Mouse (Mus musculus) Muller cell, postnatal 12 days (primary cell): ENCODE measurements around the gene Bmp2k.

Experiments
- DNase-seq: peaks from one replicate; pipeline ENCODE4 v3.0.0-alpha.2; 2015; ENCODE audit errors: inconsistent ontology term

Bmp2k gene

DNA sequence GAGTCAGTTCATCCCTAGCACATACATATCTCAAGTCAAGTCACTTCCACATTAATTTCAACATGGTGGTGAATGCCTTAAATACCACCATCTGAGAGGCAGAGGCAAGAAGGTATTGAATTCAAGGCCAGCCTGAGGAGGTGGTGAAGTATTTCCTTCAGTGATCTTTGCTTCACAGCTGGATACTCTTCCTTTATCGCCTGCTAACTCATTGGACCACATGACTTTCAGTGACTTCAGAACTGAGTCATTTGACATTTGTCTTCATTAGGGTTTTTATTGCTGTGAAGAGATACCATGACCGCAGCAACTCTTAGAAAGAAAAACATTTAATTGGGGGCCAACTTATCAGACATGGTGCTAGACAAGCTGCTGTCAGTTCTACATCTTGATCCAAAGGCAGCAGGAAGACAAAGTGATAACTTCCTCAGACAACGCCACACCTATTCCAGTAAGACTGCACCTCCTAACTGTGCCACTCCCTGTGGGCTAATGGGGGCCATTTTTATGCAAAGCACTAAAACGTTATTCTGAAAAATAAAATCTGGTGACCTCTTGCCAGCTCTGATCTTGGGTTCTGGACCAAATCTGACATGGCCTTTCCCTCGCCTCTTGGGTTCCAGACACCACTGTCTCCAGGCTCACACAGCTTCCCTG lies 24.9 kb upstream of the Bmp2k start:
- DNase-seq: no peak

GRCm38 (mm10) chr5:96973714-96974113 lies 23.8 kb upstream of the Bmp2k start:
- no peak for DNase-seq

GRCm38 (mm10) chr5:96974661-96975060 lies 22.8 kb upstream of the Bmp2k start:
- no peak for DNase-seq

- DNase-seq: no peak
These were observed 22.4 kb upstream of the Bmp2k start for GRCm38 (mm10) chr5:96975112-96975511.

DNA sequence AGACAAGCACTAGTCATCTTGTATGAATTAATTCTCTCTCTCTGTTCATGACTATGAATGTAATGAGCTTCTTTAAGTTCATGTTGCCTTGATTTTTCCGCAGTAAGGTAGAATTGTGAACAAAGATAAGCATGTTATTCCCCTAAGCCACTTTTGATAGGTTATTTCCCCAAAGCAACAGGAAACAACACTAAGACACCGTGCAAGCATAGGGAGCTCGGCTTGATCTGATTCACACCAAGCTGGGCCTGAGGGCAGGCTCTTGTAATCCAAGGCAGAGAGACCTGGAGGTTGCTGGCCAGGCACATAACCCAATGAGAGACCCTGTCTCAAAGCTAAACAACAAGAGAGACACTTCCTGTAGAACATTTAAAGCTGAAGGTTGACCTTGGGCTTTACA lies 21.3 kb upstream of the Bmp2k start:
- DNase-seq: no peak

GRCm38 (mm10) chr5:96979296-96980007 lies 18.0 kb upstream of the Bmp2k start:
- DNase-seq: peak; percentile 33

- peak; percentile 42 for DNase-seq
These were observed 17.4 kb upstream of the Bmp2k start for GRCm38 (mm10) chr5:96980008-96980634.

DNA sequence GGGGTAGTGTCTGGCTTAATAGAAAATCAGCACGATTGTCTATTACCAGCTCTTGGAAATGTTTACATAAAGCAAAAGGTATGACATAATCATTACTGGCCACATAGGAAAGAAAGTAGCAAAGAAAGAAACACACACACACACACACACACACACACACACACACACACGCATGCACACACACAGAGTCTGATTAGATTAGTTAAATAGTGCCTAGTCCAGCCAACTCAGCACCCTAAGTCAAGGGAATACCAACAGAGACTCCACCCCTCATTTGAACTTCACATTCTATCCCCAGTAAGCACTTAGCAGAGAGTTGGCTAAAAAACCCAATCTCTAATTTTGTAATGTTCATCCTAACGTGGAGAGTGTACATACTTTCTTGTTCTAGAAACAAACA lies 15.5 kb upstream of the Bmp2k start:
- no peak for DNase-seq

- DNase-seq: no peak
These were observed 14.3 kb upstream of the Bmp2k start for GRCm38 (mm10) chr5:96983142-96983541.

DNA sequence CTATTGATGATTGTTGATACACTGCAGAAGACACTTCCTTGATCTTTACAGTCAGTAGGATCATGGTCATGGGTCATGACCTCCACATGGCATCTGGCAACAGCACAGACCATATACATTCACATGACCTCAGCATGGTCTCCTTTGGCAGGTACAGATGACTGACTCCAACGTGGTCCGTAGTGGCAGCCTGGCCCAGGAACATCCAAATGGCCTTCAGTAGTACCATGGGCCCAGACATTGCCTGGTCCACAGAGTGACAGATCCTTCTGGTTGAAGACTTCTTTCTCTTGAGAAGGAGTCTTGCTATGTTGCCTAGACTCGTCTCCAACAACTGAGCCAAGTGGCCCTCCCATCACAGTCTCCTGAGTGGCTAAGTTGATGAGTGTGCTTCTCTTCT lies 10.6 kb upstream of the Bmp2k start:
- DNase-seq: no peak

- DNase-seq: no peak
These were observed 8.6 kb upstream of the Bmp2k start for GRCm38 (mm10) chr5:96988880-96989279.

GRCm38 (mm10) chr5:96991156-96991555 lies 6.3 kb upstream of the Bmp2k start:
- no peak for DNase-seq

DNA sequence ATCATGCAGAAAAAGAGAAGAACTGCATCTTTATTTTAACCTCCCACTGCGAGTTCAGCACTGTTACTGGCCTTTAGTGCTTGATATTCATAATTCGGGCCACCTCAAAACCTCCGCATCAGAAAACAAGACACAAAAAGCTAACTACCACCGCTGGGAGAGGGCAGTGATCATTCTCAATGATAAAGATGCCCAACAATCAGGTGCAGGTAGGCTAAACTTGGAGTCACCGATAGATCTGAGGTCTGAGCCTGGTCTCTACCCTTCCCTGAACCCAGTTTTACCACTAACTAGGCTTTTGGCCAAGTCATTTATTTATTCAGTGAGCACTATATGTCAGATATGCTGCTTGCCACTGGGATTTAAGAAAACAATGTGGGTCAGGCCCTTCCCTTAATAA lies 4.8 kb upstream of the Bmp2k start:
- no peak for DNase-seq

- DNase-seq: no peak
These were observed 4.4 kb upstream of the Bmp2k start for GRCm38 (mm10) chr5:96993057-96993456.

DNA sequence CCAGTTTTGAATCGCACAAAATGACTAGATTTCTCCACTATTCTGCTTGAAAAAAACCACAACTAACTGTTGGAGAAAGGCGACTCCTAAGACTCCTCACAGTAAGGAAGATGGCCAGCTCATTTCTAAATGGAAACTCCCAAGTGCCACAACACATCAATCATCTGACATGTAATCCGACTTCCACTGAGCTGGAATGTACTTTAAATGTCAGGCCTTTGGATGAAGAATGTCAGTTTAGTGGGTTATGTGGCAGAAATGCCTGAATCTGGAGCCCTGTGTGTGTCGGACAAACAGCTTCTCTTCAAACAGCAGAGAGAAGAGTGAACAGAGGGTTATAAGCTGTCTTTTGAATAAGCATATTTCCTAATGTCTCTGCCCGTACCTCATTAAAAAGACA lies 1.7 kb upstream of the Bmp2k start:
- DNase-seq: peak; percentile 61

DNA sequence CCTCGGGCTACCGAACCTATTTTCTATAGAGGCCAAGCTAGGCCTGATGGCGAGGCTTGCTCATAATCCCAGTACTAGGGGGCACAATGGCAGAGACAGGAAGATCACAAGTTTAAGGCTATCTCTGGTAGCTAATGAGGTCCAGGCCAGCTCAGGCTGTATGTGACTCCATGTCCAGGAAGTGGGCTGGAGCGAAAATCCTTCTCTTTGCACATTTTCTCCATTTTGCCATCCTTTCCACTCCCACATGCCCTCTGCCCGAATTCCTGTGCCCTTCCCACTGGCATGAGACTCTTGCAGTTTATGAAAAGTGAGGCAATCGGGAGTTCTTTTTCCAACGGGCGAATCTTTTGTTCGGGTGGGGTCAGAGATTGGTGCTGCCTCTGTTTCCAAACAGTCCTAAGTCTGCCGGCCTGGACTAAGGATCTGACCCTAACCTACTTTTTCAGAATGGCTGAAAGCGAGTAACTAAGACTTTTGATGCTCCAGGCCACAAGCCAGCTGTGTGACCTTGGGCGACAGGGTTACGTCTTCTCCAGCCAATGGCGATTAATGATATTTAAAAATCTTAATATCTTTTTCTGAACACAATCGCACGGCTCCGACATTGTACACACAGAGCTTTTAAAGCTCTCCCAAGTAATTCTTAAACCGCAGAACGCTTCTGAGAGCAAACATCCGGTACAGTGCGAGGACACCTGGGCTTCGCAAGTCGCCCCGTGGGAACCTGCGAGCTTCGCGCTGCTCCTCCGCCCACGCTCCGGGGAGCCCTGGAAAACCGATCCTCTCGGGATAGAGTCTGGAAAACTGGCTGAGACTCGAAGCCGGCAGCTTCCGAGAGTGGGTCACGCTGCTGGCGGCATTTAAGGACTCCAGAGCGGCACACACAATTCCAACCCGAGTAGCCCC lies 834 bp upstream of the Bmp2k start:
- peak; percentile 70 for DNase-seq

DNA sequence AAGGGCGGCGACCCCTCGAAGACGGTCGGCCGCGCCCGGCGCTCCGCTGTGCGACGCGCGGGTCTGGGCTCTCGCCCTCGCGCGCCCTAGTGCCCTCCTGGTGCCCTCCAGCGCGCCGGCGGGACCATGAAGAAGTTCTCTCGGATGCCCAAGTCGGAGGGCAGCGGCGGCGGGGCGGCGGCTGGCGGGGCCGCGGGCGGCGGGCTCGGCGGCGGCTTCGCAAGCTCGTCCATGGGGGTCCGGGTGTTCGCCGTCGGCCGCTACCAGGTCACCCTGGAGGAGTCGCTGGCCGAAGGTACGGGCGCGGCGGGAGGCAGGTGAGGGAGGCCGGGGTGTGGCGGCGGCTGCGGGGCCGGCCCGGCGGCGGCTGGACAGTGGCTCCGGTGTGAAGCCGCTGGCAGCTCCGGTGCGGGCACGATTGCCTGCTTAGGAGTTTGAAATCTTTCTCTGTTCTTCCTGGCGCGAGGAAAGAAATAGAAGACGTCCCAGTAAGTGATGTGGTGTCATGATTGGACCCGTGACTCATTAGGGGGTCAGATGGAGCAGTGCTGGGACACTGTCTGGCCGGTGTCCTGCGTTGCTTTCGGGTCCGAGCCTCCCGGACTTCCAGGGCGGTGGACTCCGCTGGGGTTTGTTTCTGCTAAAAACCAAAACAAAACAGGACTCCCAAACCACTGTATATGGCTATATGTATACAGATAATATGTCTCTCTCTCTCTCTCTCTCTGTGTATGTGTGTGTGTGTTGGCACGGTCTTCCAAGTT lies 495 bp downstream of the Bmp2k start:
- peak; percentile 54 for DNase-seq

DNA sequence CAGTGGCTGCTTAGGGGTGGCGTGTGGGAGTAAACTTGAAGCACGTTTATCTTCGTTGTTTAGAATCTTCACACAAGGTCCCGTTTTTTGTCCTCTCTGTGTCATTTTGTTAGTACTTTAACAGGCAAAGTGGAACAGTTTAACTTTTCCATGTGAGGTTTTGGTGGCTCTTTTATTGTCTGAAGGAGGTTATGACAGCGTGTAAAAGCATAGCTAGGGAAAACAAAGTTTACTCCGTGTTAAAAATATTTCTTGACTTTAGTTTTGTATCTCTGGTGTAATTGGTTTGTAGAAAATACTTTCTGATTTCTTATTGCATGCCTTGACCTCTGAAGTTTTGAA lies 1.0 kb downstream of the Bmp2k start:
- DNase-seq: peak; percentile 20

DNA sequence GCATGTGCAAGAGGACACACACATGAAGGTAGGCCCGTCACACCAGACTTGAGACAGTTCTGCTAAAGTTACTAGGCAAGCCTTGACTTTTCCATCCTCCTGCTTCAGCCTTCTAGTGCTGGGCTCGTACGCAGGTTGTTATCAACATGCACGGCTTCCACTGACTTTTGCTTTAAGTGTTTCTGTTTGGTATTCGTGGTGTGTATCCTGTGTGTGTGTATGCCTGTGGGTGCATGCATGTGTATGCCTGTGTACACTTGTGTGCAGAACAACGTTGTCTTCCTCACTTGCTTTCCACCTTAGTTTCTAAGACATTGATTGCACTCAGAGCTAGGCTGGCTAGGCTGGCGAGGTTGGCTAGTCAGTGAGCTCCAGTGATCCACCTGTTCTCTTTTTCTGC lies 2.1 kb downstream of the Bmp2k start:
- no peak for DNase-seq

GRCm38 (mm10) chr5:97000524-97000923 lies 3.0 kb downstream of the Bmp2k start:
- DNase-seq: no peak

DNA sequence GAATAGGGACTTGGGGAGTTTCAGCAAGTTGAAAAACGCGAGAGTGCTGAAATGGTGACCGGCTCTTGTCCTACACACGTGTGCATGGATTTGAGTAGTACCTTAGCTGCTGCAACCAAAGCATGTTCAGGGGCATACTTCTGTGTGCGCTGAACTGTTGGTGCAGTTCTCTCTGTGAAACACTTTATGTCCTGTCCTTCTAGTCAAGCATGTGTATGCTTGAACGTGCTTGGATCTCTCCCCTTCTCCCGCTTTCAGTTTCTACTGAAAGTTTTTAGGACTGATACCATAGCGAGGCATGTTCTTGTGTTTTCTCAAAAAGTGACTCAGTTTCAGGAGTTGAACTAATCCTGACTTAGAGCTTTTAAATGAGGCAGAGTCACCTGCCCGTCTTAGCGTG lies 3.7 kb downstream of the Bmp2k start:
- DNase-seq: no peak
